Mouse (Mus musculus) cerebral cortex, adult 2 months (tissue): ENCODE results near the gene 1700011L22Rik.

ENCODE experiments used
- WGBS: fragments of 180-500 bp; shearing (Covaris S2); methylation state at CpG from one replicate; pipeline ENCODE4 v1.1.7; 2018; 5-methylcytosine and 5-hydroxymethylcytosine counted together

1700011L22Rik gene

DNA sequence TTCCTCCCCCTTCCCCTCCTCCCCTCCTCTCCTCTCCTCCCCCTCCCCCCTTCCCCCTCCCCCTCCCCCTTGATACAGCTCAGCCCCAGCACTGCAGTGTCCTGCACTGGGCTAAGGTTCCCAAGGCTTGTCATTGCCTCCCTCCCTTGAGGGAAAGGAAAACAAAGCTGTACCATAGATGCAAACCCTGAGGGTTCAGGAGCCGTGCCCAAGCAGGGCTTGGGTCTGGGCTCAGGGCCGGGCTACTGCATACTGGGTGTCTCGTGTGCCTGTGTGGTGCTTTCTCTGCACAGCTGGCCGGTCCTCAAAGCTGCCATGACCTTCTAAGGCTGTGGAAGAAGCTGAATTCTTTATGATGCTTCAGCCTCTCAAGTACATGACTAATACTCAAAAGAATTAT lies 74.8 kb downstream of the 1700011L22Rik start:
- 81% methylated on average over 4 of the region's 4 CpGs for WGBS

DNA sequence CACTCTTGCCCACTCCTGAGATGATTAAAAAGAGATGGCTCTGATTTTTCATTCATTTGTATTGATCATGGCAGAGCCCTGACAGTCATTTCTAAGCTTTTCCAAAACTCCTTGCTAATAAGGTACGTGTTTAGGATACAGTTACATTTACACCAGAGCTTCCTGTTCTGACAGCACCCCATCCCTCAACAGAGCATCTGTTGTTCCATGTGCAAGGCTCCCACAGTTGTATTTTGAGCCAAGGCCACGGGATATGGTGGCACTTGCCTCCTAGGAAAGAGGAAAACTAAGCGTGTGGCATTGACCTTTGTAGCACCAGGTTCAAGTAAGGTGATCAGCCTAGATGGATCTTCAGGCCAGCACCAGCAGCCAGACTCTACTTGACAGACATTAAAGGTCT lies 83.1 kb downstream of the 1700011L22Rik start:
- WGBS, result 38% methylated on average over 3 of the region's 3 CpGs

DNA sequence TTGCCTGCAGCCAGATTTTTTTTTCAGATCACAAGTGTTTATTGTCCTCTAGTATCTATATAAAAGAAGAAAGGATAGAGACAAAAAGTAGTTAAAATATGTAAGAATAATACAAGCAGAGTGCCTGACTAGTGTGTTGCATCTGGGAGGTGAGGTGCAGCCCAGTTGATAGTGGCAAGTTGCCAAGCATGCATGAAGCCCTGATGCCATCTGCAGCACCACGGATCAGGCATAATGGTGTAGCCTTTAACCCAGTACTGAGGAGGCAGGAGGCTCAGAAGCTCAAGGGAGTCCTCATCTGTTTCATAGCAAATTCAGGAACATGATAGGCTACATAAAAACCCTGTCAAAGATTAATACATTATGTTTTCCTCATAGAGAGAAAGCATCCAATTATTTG lies 84.0 kb downstream of the 1700011L22Rik start:
- WGBS, result 25% methylated on average over 1 of the region's 1 CpGs

DNA sequence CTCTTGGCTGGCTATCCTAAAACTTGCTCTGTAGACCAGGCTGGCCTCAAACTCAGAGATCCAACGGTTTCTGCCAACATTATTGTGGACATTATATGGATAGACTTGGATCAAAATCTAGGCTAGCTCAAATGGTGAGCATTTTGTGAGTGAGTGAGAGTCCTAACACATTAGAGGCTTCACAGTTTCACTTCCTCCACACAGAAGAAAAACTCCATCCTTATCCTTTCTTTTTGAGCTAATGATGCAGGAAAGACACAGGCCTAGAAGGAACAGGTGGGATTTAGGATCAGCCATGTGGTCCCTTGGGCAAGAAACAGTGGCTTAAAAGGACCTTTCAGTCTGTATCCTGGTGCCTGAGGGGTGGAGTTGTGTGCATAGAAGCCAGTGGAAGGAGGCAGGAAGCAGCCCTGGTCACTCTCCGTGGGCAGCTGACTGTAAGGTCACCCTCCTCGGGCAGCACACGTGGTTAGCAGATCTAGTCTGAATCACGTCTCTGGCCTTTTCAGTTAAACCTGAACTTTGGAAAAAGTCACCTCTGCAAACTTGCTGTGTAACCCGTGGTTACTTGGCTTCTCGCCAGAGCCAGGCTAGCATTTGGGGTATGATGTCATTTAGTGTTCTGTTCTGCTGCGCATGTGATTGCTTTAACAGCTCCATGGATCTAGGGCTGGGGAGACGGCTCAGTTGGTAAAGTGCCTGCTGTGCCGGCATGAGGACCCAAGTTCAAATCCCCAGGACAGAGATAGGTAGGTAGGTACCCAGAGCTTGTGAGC lies 85.6 kb downstream of the 1700011L22Rik start:
- WGBS, result 38% methylated on average over 10 of the region's 10 CpGs

DNA sequence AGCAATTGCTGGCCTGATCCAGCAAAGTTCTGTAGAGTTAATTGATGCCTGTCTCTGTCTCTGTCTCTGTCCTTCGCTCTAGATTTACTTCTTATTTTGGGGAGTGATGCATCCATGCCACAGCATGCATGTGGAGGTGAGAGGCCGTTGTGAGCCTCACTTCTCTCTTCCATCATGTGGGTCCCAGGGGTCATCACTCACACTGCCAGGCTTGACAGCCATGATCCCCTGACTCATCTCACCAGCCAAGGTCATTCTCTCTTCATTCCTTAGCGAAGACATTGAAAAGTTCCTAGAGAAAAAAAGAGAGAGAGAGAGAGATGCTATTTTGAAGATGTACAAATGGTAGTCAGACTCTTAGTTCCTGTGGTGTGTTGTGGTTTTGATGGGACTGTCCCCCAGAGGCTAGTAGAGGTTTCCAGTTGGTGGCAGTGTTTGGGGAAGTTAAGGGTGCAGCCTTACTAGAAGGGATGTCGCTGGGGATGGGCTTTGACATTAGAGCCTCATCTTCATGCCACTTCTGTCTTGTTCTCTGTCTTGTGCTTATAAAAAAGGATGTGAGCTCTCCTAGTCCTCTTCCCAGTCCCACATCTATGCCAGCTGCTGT lies 87.1 kb downstream of the 1700011L22Rik start:
- 88% methylated on average over 4 of the region's 4 CpGs for WGBS
